Mouse (Mus musculus): ENCODE data around the gene Cnot1. TPM values are rescaled to one million over a fixed set of nuclear protein-coding genes. Genes with fewer than 3 reads are reported as not detected.

Cnot1 gene
- total and polyA plus RNA-seq, 3 experiments = 85.5 to 730 (median 194) TPM

- ATAC-seq (ENCODE audit: extremely low read depth, insufficient number of reproducible peaks, low FRiP score, poor library complexity, severe bottlenecking) = no peak
- Histone ChIP-seq H3K9me3 (replicated peaks) (peaks cover 13% of the 10 kb centered on the region), H3K36me3 (replicated peaks) (peaks cover 89% of the 10 kb centered on the region), H3K4me3 (ENCODE audit: low read depth, low read length) (no peak overlapping the region), H3K4me1 (ENCODE audit: insufficient read depth, low read depth, low read length) (peaks cover 10% of the 10 kb centered on the region), H3K27me3 (ENCODE audit: insufficient read depth, low read length) (no peaks in the 10 kb centered on the region)
- DNase-seq (ENCODE audit: low spot score) = no peak
- TF ChIP-seq POLR2AphosphoS5 (IDR thresholded peaks at IDR 0.05; ENCODE audit: insufficient replicate concordance, low read depth, low read length) = no peak
- TF ChIP-seq GATA2 (IDR thresholded peaks at IDR 0.05; ENCODE audit: borderline replicate concordance, low read depth, low read length) = no peak
- no peak for TF ChIP-seq GATA1 (IDR thresholded peaks at IDR 0.05; ENCODE audit: borderline replicate concordance, low read length)
- no peak for TF ChIP-seq CTCF (IDR thresholded peaks at IDR 0.05; ENCODE audit: low read depth, low read length)
- TF ChIP-seq TAL1 (conservative IDR thresholded peaks at IDR 0.05; ENCODE audit: low read depth, low read length) = no peak
Observed at GRCm38 (mm10) chr8:95781085-95781484, 26.2 kb downstream of the Cnot1 start.

- Histone ChIP-seq H3K36me3 (replicated peaks) (peaks cover 91% of the 10 kb centered on the region), H3K9me3 (replicated peaks) (no peaks in the 10 kb centered on the region)
- ATAC-seq (ENCODE audit: extremely low read depth, insufficient number of reproducible peaks, low FRiP score, poor library complexity, severe bottlenecking) = no peak
Observed at GRCm38 (mm10) chr8:95764133-95764532, 43.1 kb downstream of the Cnot1 start.

GRCm38 (mm10) chr8:95760323-95760722 lies 46.9 kb downstream of the Cnot1 start:
- peaks cover 89% of the 10 kb centered on the region for H3K36me3 ChIP-seq (replicated peaks)
- H3K9me3 ChIP-seq (replicated peaks) = no peaks in the 10 kb centered on the region

More at GRCm38 (mm10) chr8:95764133-95764532, 43.1 kb downstream of the Cnot1 start:
- Histone ChIP-seq H3K4me1 (ENCODE audit: insufficient read depth, low read depth, low read length) (no peaks in the 10 kb centered on the region), H3K27me3 (ENCODE audit: insufficient read depth, low read length) (no peaks in the 10 kb centered on the region), H3K4me3 (ENCODE audit: low read depth, low read length) (no peak overlapping the region)
- no peak for DNase-seq (ENCODE audit: low spot score)
- TF ChIP-seq TAL1 (conservative IDR thresholded peaks at IDR 0.05; ENCODE audit: low read depth, low read length) = no peak
- TF ChIP-seq GATA1 (IDR thresholded peaks at IDR 0.05; ENCODE audit: borderline replicate concordance, low read length) = no peak
- no peak for TF ChIP-seq POLR2AphosphoS5 (IDR thresholded peaks at IDR 0.05; ENCODE audit: insufficient replicate concordance, low read depth, low read length)

GRCm38 (mm10) chr8:95751924-95752323 lies 55.3 kb downstream of the Cnot1 start:
- Histone ChIP-seq H3K4me3 (ENCODE audit: low read depth, low read length) (no peak overlapping the region), H3K27me3 (ENCODE audit: insufficient read depth, low read length) (no peaks in the 10 kb centered on the region), H3K36me3 (replicated peaks) (peaks cover 96% of the 10 kb centered on the region), H3K9me3 (replicated peaks) (no peaks in the 10 kb centered on the region), H3K4me1 (ENCODE audit: insufficient read depth, low read depth, low read length) (peaks cover 6% of the 10 kb centered on the region; the same call in 1 of the 2 replicates)
- no peak for TF ChIP-seq CTCF (IDR thresholded peaks at IDR 0.05; ENCODE audit: low read depth, low read length)
- no peak for TF ChIP-seq GATA2 (IDR thresholded peaks at IDR 0.05; ENCODE audit: borderline replicate concordance, low read depth, low read length)
- no peak for TF ChIP-seq GATA1 (IDR thresholded peaks at IDR 0.05; ENCODE audit: borderline replicate concordance, low read length)
- TF ChIP-seq TAL1 (conservative IDR thresholded peaks at IDR 0.05; ENCODE audit: low read depth, low read length) = no peak
- TF ChIP-seq POLR2AphosphoS5 (IDR thresholded peaks at IDR 0.05; ENCODE audit: insufficient replicate concordance, low read depth, low read length) = no peak
- no peak for ATAC-seq (ENCODE audit: extremely low read depth, insufficient number of reproducible peaks, low FRiP score, poor library complexity, severe bottlenecking)
- DNase-seq (ENCODE audit: low spot score) = no peak

More at GRCm38 (mm10) chr8:95760323-95760722, 46.9 kb downstream of the Cnot1 start:
- Histone ChIP-seq H3K4me1 (ENCODE audit: insufficient read depth, low read depth, low read length) (no peaks in the 10 kb centered on the region), H3K27me3 (ENCODE audit: insufficient read depth, low read length) (no peaks in the 10 kb centered on the region), H3K4me3 (ENCODE audit: low read depth, low read length) (no peak overlapping the region)
- TF ChIP-seq GATA1 (IDR thresholded peaks at IDR 0.05; ENCODE audit: borderline replicate concordance, low read length) (no peak), GATA2 (IDR thresholded peaks at IDR 0.05; ENCODE audit: borderline replicate concordance, low read depth, low read length) (no peak), TAL1 (conservative IDR thresholded peaks at IDR 0.05; ENCODE audit: low read depth, low read length) (no peak), POLR2AphosphoS5 (IDR thresholded peaks at IDR 0.05; ENCODE audit: insufficient replicate concordance, low read depth, low read length) (no peak), CTCF (IDR thresholded peaks at IDR 0.05; ENCODE audit: low read depth, low read length) (no peak)
- DNase-seq (ENCODE audit: low spot score) (no peak), ATAC-seq (ENCODE audit: extremely low read depth, insufficient number of reproducible peaks, low FRiP score, poor library complexity, severe bottlenecking) (no peak)

- Histone ChIP-seq H3K9me3 (replicated peaks) (no peaks in the 10 kb centered on the region), H3K27me3 (ENCODE audit: insufficient read depth, low read length) (no peaks in the 10 kb centered on the region), H3K4me3 (ENCODE audit: low read depth, low read length) (no peak overlapping the region), H3K36me3 (replicated peaks) (peaks cover 96% of the 10 kb centered on the region), H3K4me1 (ENCODE audit: insufficient read depth, low read depth, low read length) (peaks cover 4% of the 10 kb centered on the region; the same call in 1 of the 2 replicates)
- DNase-seq (ENCODE audit: low spot score) = no peak
- no peak for TF ChIP-seq TAL1 (conservative IDR thresholded peaks at IDR 0.05; ENCODE audit: low read depth, low read length)
- TF ChIP-seq CTCF (IDR thresholded peaks at IDR 0.05; ENCODE audit: low read depth, low read length) = no peak
- TF ChIP-seq POLR2AphosphoS5 (IDR thresholded peaks at IDR 0.05; ENCODE audit: insufficient replicate concordance, low read depth, low read length) = no peak
- no peak for TF ChIP-seq GATA1 (IDR thresholded peaks at IDR 0.05; ENCODE audit: borderline replicate concordance, low read length)
- TF ChIP-seq GATA2 (IDR thresholded peaks at IDR 0.05; ENCODE audit: borderline replicate concordance, low read depth, low read length) = no peak
- no peak for ATAC-seq (ENCODE audit: extremely low read depth, insufficient number of reproducible peaks, low FRiP score, poor library complexity, severe bottlenecking)
Observed at GRCm38 (mm10) chr8:95748028-95748427, 59.2 kb downstream of the Cnot1 start.

- Histone ChIP-seq H3K27me3 (ENCODE audit: insufficient read depth, low read length) (no peaks in the 10 kb centered on the region), H3K4me1 (ENCODE audit: insufficient read depth, low read depth, low read length) (no peaks in the 10 kb centered on the region), H3K9me3 (replicated peaks) (no peaks in the 10 kb centered on the region), H3K36me3 (replicated peaks) (peaks cover 96% of the 10 kb centered on the region), H3K4me3 (ENCODE audit: low read depth, low read length) (no peak overlapping the region)
- ATAC-seq (ENCODE audit: extremely low read depth, insufficient number of reproducible peaks, low FRiP score, poor library complexity, severe bottlenecking) (no peak), DNase-seq (ENCODE audit: low spot score) (no peak)
- TF ChIP-seq POLR2AphosphoS5 (IDR thresholded peaks at IDR 0.05; ENCODE audit: insufficient replicate concordance, low read depth, low read length) (no peak), TAL1 (conservative IDR thresholded peaks at IDR 0.05; ENCODE audit: low read depth, low read length) (no peak), CTCF (IDR thresholded peaks at IDR 0.05; ENCODE audit: low read depth, low read length) (no peak), GATA1 (IDR thresholded peaks at IDR 0.05; ENCODE audit: borderline replicate concordance, low read length) (no peak), GATA2 (IDR thresholded peaks at IDR 0.05; ENCODE audit: borderline replicate concordance, low read depth, low read length) (no peak)
Observed at GRCm38 (mm10) chr8:95741732-95742131, 65.5 kb downstream of the Cnot1 start.

Measured in G1E (cell line).